In the genomic region with DNA sequence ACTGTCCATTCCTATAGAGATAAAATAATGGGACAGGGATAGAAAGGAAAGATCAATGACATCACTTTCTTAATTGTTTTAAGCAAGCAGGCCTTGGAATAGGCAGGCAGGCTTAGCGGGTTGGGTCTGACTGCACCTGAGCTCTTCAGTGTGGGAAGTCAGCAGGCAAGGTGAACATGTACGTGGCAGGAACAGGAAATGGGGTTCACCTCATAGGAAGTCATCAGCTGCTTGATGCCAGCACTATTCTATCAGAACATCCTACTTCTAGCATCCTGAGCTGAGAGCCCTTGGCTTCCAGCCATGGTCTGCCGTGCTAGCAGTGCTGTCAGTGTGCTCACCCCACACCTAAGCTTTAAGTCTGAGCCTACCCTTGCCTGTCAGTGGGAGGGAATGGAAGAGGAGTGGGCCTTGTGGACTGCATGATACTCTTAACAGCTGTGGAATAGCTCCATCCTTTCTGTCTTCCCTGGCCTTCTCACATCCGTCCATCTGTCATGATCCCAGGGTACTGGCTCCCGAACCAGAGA, we compare ENCODE assay signal across 16 mouse cellular contexts. TPM values are rescaled to one million over a fixed set of nuclear protein-coding genes. Genes with fewer than 3 reads are reported as not detected.
"Had no signal": no experiment of that assay in that cellular context is flagged by ENCODE, and none has a peak within 500 bp of the region (broad histone marks: within the 10 kb centered on the region; RNA-seq: fewer than 3 reads in every experiment).

No protein-coding gene starts in this region.

RNA-seq across cellular contexts. Expression of a gene that starts 39.9 kb away (rescaled TPM):
- total RNA-seq: layer of hippocampus, adult 2 months; layer of hippocampus, postnatal 25 days; left cerebral cortex, adult 18-20 months; left cerebral cortex, postnatal 25 days; liver, adult 2 months had no signal
- polyA plus RNA-seq: large intestine, adult 2 months; limb, embryonic 11.5 days; liver, adult 2 months; liver, embryonic 13.5 days; liver, embryonic 16.5 days; lung, adult 2 months; midbrain, embryonic 12.5 days; midbrain, embryonic 15.5 days; neural tube, embryonic 12.5 days; stomach, embryonic 14.5 days; stomach, postnatal 0 days; thymus, adult 2 months had no signal
